Mouse (Mus musculus): ENCODE results near the gene Fam161a.

The Fam161a gene

DNA sequence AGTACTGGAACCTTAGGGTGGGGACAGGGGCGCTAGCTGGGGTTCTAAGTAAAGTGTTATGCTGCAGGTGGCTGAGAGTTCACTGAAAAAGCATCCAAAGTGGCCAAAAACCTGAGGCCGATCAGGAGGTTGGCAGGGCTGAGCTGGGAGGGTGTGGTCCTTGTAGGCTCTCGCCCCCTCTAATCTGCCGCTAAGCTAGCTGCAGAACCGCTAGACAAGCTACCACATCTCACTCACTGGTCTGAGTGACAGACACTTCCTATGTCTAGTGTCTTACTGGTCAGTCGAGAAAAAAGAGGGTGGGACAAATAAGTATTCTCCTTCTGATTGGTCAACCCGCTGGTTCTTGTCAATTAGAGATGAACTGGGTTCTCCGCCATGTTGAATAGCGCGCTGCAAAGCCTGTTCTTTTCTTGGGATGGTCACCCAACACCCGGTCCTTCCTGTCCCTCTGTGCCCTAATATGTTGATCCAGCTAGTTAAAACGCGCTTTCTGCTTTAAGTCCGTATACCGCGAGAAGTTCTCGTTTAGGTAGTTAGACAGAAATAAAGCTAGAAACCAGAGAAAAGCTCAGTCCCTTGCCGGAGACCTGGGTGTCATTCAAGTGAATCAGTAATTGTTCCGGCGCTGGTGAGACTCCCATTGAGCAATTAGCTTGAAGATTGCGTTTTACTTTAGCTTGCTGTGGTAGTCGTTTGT, at the start of gene Fam161a:
Fam161a (plus strand) TSS at position 51 of the 700 bp plus-strand sequence.
- peaks cover 38% of the 10 kb centered on the region for H3K4me1 ChIP-seq (replicated peaks; ENCODE audit: low read depth, low read length)
- peaks cover 35% of the 10 kb centered on the region for H3K36me3 ChIP-seq (ENCODE audit: insufficient read depth, low read length)
- peak within 1 kb of the TSS; percentile 85 for H3K4me3 ChIP-seq (replicated peaks; ENCODE audit: low read length)
- H3K27me3 ChIP-seq (ENCODE audit: insufficient read depth, low read length) = no peaks in the 10 kb centered on the region
- H3K9me3 ChIP-seq (ENCODE audit: low read length) = no peaks in the 10 kb centered on the region
- TF ChIP-seq CTCF (conservative IDR thresholded peaks at IDR 0.05; ENCODE audit: low read length) = no peak
- no peak for TF ChIP-seq NANOG (IDR thresholded peaks at IDR 0.05; ENCODE audit: borderline replicate concordance, low read length)
- no peak for TF ChIP-seq POU5F1 (IDR thresholded peaks at IDR 0.05; ENCODE audit: borderline replicate concordance, low read length)

DNA sequence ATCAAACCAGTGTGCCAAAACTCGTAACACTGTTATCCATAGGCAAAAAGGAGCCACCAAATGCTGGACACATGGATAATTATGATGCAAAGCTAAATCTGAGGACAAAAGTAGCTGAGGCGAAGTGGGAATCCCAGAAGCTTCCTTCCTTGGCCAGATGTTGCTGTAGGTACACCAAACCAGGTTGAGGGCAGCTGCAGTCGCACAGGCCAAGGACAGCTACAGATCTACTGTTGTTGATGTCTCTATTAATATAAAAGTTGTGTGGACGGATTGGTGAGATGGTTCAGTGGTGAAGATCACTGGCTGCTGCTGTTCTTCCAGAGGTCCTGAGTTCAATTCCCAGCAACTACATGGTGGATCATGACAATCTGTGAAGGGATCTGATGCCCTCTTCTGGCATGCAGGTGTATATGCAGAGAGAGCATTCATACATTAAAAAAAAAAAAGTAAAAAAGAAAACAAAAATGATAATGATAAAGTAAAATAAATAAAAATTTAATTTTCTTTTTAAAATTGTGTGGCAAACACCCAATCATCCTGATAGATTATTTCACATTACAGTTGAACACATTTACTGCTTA, 49.4 kb upstream of the Fam161a start:
- no peaks in the 10 kb centered on the region for H3K9me3 ChIP-seq (ENCODE audit: low read length)
- H3K4me1 ChIP-seq (replicated peaks; ENCODE audit: low read depth, low read length) = peaks cover 23% of the 10 kb centered on the region
- H3K36me3 ChIP-seq (ENCODE audit: insufficient read depth, low read length) = peaks cover 16% of the 10 kb centered on the region
- no peak overlapping the region for H3K4me3 ChIP-seq (replicated peaks; ENCODE audit: low read length)
- TF ChIP-seq NANOG (IDR thresholded peaks at IDR 0.05; ENCODE audit: borderline replicate concordance, low read length) = no peak
- TF ChIP-seq CTCF (conservative IDR thresholded peaks at IDR 0.05; ENCODE audit: low read length) = peak; percentile 51
- no peaks in the 10 kb centered on the region for H3K27me3 ChIP-seq (ENCODE audit: insufficient read depth, low read length)

DNA sequence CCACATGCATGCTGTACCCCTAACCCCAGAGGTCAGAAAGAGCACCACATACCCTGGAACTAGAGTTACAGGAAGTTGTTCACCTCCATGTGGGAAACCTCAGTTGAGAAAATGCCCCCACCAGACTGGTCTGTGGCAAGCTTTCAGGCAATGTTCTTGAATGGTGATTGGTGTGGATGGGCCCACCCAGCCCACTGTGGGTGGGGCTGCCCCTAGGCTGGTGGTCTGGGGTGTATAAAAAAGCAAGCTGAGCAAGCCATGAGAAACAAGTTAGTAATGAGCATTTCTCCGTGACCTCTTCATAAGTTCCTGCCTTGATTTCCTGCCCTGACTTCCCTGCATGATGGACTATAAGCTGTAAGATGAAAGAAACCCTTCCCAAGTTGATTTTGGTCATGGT, 45.2 kb upstream of the Fam161a start:
- peaks cover 18% of the 10 kb centered on the region for H3K4me1 ChIP-seq (replicated peaks; ENCODE audit: low read depth, low read length)
- peaks cover 7% of the 10 kb centered on the region; the same call in 1 of the 2 replicates for H3K36me3 ChIP-seq (ENCODE audit: insufficient read depth, low read length)
- TF ChIP-seq NANOG (IDR thresholded peaks at IDR 0.05; ENCODE audit: borderline replicate concordance, low read length) (no peak), POU5F1 (IDR thresholded peaks at IDR 0.05; ENCODE audit: borderline replicate concordance, low read length) (no peak)
- no peak overlapping the region for H3K4me3 ChIP-seq (replicated peaks; ENCODE audit: low read length)
- H3K27me3 ChIP-seq (ENCODE audit: insufficient read depth, low read length) = no peaks in the 10 kb centered on the region
- H3K9me3 ChIP-seq (ENCODE audit: low read length) = peaks cover 7% of the 10 kb centered on the region

DNA sequence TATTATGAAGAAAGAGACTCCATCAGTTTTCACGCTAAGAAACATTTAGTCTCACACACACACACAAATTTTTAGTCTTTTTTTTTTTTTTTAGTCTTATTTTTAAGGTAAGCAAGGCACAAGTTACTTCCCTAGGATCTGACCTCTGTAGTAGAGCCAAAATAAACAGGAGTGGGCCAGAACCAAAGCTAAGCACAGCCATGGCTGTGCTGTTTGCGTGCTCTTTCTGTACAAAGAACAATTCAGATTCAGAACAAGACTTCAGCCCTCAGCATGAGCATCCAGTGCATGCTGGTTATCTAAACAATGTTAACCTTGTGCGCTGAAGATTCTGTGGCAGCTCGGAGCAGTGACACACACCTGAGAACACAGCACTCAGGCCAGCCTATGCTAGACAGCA, 42.9 kb upstream of the Fam161a start:
- peaks cover 28% of the 10 kb centered on the region for H3K9me3 ChIP-seq (ENCODE audit: low read length)
- no peak for TF ChIP-seq NANOG (IDR thresholded peaks at IDR 0.05; ENCODE audit: borderline replicate concordance, low read length)
- TF ChIP-seq CTCF (conservative IDR thresholded peaks at IDR 0.05; ENCODE audit: low read length) = no peak
- TF ChIP-seq POU5F1 (IDR thresholded peaks at IDR 0.05; ENCODE audit: borderline replicate concordance, low read length) = no peak
- no peaks in the 10 kb centered on the region for H3K27me3 ChIP-seq (ENCODE audit: insufficient read depth, low read length)
- H3K4me1 ChIP-seq (replicated peaks; ENCODE audit: low read depth, low read length) = peaks cover 17% of the 10 kb centered on the region
- peaks cover 13% of the 10 kb centered on the region; the same call in 1 of the 2 replicates for H3K36me3 ChIP-seq (ENCODE audit: insufficient read depth, low read length)
- no peak overlapping the region for H3K4me3 ChIP-seq (replicated peaks; ENCODE audit: low read length)

DNA sequence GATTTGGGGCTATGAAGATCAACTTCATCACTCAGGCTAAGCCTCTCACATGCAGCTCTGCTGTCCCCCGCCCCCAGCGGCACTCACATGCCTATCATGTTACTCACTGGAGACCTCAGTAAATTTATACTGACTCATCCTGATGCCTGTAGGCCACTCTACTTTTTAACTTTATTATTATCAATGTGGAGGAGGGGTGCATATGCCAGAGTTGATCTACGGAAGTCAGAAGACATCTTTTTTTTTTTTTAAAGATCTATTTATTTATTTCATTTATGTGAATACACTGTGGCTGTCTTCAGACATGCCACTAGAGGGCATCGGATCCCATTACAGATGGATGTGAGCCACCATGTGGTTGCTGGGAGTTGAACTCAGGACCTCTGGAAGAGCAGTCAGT, 41.8 kb upstream of the Fam161a start:
- Histone ChIP-seq H3K9me3 (ENCODE audit: low read length) (peaks cover 39% of the 10 kb centered on the region), H3K27me3 (ENCODE audit: insufficient read depth, low read length) (no peaks in the 10 kb centered on the region), H3K4me3 (replicated peaks; ENCODE audit: low read length) (no peak overlapping the region), H3K4me1 (replicated peaks; ENCODE audit: low read depth, low read length) (peaks cover 16% of the 10 kb centered on the region), H3K36me3 (ENCODE audit: insufficient read depth, low read length) (peaks cover 13% of the 10 kb centered on the region; the same call in 1 of the 2 replicates)
- TF ChIP-seq NANOG (IDR thresholded peaks at IDR 0.05; ENCODE audit: borderline replicate concordance, low read length) = no peak
- peak; percentile 24 for TF ChIP-seq CTCF (conservative IDR thresholded peaks at IDR 0.05; ENCODE audit: low read length)
- TF ChIP-seq POU5F1 (IDR thresholded peaks at IDR 0.05; ENCODE audit: borderline replicate concordance, low read length) = no peak

DNA sequence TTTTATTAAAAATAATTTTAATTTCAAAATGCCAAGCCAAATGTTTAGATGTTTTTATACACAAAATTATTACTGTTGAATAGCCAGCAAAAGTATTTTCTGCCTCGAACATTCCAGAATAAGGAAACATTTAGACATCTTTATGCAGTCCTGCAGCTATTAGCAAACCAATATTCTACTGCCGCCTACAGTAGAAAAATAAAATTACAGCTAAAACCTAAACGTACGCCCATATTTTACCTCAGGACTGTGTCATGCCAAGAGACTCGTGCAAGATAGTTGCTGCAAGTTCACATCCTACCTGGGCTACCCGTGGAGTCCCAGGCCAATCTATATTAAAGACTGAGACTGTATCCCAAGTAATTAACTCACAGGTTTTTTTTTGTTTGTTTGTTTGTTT, 37.8 kb upstream of the Fam161a start:
- peak; percentile 81 for TF ChIP-seq CTCF (conservative IDR thresholded peaks at IDR 0.05; ENCODE audit: low read length)
- TF ChIP-seq POU5F1 (IDR thresholded peaks at IDR 0.05; ENCODE audit: borderline replicate concordance, low read length) = no peak

GRCm38 (mm10) chr11:22970546-22970945, 36.8 kb upstream of the Fam161a start:
- Histone ChIP-seq H3K36me3 (ENCODE audit: insufficient read depth, low read length) (peaks cover 31% of the 10 kb centered on the region), H3K4me1 (replicated peaks; ENCODE audit: low read depth, low read length) (peaks cover 22% of the 10 kb centered on the region), H3K27me3 (ENCODE audit: insufficient read depth, low read length) (no peaks in the 10 kb centered on the region), H3K4me3 (replicated peaks; ENCODE audit: low read length) (0 out of 2 replicates have a peak overlapping the region, but pooled peaks have one; percentile 84), H3K9me3 (ENCODE audit: low read length) (peaks cover 85% of the 10 kb centered on the region)
- no peak for TF ChIP-seq POU5F1 (IDR thresholded peaks at IDR 0.05; ENCODE audit: borderline replicate concordance, low read length)

More for the DNA sequence above, 37.8 kb upstream of the Fam161a start:
- H3K4me3 ChIP-seq (replicated peaks; ENCODE audit: low read length) = no peak overlapping the region
- H3K9me3 ChIP-seq (ENCODE audit: low read length) = peaks cover 78% of the 10 kb centered on the region
- H3K4me1 ChIP-seq (replicated peaks; ENCODE audit: low read depth, low read length) = peaks cover 18% of the 10 kb centered on the region
- H3K36me3 ChIP-seq (ENCODE audit: insufficient read depth, low read length) = peaks cover 23% of the 10 kb centered on the region
- H3K27me3 ChIP-seq (ENCODE audit: insufficient read depth, low read length) = no peaks in the 10 kb centered on the region

DNA sequence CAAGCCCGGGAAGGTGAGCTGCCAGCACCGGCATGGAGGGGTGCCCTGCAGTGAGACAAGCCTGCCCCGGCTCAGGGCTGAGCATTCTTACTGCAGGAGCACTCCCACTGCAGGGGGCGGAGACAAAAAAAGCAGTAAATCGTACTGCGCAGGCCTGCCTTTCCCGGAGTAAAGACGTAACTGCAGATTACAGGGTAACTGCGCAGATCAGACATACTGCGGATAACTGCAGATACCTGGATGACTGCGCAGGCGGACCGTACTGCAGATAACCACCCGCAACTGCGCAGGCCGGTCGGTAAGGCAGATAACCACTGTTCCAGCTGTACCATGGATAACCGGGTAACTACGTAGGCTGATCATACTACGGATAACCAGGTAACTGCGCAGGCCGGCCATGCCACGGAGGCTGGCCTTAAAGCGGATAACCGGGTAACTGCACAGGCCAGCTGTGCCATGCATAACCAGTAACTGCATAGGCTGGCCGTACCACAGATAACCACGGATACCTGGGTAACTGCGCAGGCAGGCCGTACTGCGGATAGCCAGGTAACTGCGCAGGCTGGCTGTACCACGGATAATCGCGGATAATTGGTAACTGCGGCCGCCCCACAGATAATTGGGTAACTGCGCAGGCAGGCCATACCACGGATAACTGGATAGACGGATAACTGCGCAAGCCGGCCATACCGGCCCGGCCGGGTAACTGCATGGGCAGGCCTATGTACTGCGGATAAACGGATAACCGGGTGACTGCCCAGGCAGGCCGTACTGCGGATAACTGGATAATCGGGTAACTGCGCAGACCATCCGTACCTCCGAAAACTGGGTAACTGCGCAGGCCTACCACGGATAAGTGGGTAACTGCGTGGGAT, 35.3 kb upstream of the Fam161a start, which contains the start of gene Zrsr1:
Zrsr1 (plus strand) TSS at position 171 of the 875 bp plus-strand sequence.
- no peaks in the 10 kb centered on the region for H3K27me3 ChIP-seq (ENCODE audit: insufficient read depth, low read length)
- TF ChIP-seq POU5F1 (IDR thresholded peaks at IDR 0.05; ENCODE audit: borderline replicate concordance, low read length) (no peak), NANOG (IDR thresholded peaks at IDR 0.05; ENCODE audit: borderline replicate concordance, low read length) (no peak), CTCF (conservative IDR thresholded peaks at IDR 0.05; ENCODE audit: low read length) (no peak)
- peaks cover 40% of the 10 kb centered on the region for H3K36me3 ChIP-seq (ENCODE audit: insufficient read depth, low read length)
- H3K4me3 ChIP-seq (replicated peaks; ENCODE audit: low read length) = peak within 1 kb of the TSS; percentile 84
- H3K9me3 ChIP-seq (ENCODE audit: low read length) = peaks cover 93% of the 10 kb centered on the region
- H3K4me1 ChIP-seq (replicated peaks; ENCODE audit: low read depth, low read length) = peaks cover 31% of the 10 kb centered on the region

All from E14TG2a.4 (cell line).